Mouse (Mus musculus): Measurements from ENCODE around the gene Aagab. TPM values are rescaled to one million over a fixed set of nuclear protein-coding genes. Genes with fewer than 3 reads are reported as not detected.

Aagab gene
- 10 to 100 TPM; 41.2 to 50.7 (median 46.4) TPM for total RNA-seq (2022)

GRCm38 (mm10) chr9:63602043-63602939, at the start of gene Aagab, which contains the start of gene Iqch:
TSS of gene Aagab (plus strand) at chr9:63602660.
TSS of gene Iqch (minus strand) at chr9:63602493.
- peak; percentile 89 to 96 for DNase-seq (ENCODE audit: low spot score in 2 of 2)

GRCm38 (mm10) chr9:63553628-63554027, 48.8 kb upstream of the Aagab start:
- DNase-seq (ENCODE audit: low spot score in 2 of 2) = peak in 1 of 2 experiments; percentile 35

- no peak for DNase-seq (ENCODE audit: low spot score in 2 of 2)
Observed at GRCm38 (mm10) chr9:63555460-63555990, 46.9 kb upstream of the Aagab start.

- no peak for DNase-seq (ENCODE audit: low spot score in 2 of 2)
Observed at GRCm38 (mm10) chr9:63556316-63556715, 46.1 kb upstream of the Aagab start.

GRCm38 (mm10) chr9:63556933-63557332, 45.5 kb upstream of the Aagab start:
- no peak for DNase-seq (ENCODE audit: low spot score in 2 of 2)

- no peak for DNase-seq (ENCODE audit: low spot score in 2 of 2)
Observed at GRCm38 (mm10) chr9:63561931-63562330, 40.5 kb upstream of the Aagab start.

- DNase-seq (ENCODE audit: low spot score in 2 of 2) = no peak
Observed at GRCm38 (mm10) chr9:63563436-63563835, 39.0 kb upstream of the Aagab start.

- no peak for DNase-seq (ENCODE audit: low spot score in 2 of 2)
Observed at GRCm38 (mm10) chr9:63568314-63568713, 34.1 kb upstream of the Aagab start.

- DNase-seq (ENCODE audit: low spot score in 2 of 2) = no peak
Observed at GRCm38 (mm10) chr9:63568808-63569207, 33.7 kb upstream of the Aagab start.

GRCm38 (mm10) chr9:63571895-63572294, 30.6 kb upstream of the Aagab start:
- no peak for DNase-seq (ENCODE audit: low spot score in 2 of 2)

- DNase-seq (ENCODE audit: low spot score in 2 of 2) = no peak
Observed at GRCm38 (mm10) chr9:63572874-63573273, 29.6 kb upstream of the Aagab start.

GRCm38 (mm10) chr9:63577469-63577868, 25.0 kb upstream of the Aagab start:
- no peak for DNase-seq (ENCODE audit: low spot score in 2 of 2)

GRCm38 (mm10) chr9:63579644-63580043, 22.8 kb upstream of the Aagab start:
- no peak for DNase-seq (ENCODE audit: low spot score in 2 of 2)

GRCm38 (mm10) chr9:63580046-63580445, 22.4 kb upstream of the Aagab start:
- no peak for DNase-seq (ENCODE audit: low spot score in 2 of 2)

- peak in 1 of 2 experiments; percentile 32 for DNase-seq (ENCODE audit: low spot score in 2 of 2)
Observed at GRCm38 (mm10) chr9:63581778-63582177, 20.7 kb upstream of the Aagab start.

- no peak for DNase-seq (ENCODE audit: low spot score in 2 of 2)
Observed at GRCm38 (mm10) chr9:63585251-63585650, 17.2 kb upstream of the Aagab start.

GRCm38 (mm10) chr9:63589209-63589608, 13.3 kb upstream of the Aagab start:
- DNase-seq (ENCODE audit: low spot score in 2 of 2) = no peak

GRCm38 (mm10) chr9:63590592-63590991, 11.9 kb upstream of the Aagab start:
- no peak for DNase-seq (ENCODE audit: low spot score in 2 of 2)

- DNase-seq (ENCODE audit: low spot score in 2 of 2) = no peak
Observed at GRCm38 (mm10) chr9:63591661-63592256, 10.7 kb upstream of the Aagab start.

- no peak for DNase-seq (ENCODE audit: low spot score in 2 of 2)
Observed at GRCm38 (mm10) chr9:63595032-63595431, 7.4 kb upstream of the Aagab start.

- DNase-seq (ENCODE audit: low spot score in 2 of 2) = no peak
Observed at GRCm38 (mm10) chr9:63595652-63596051, 6.8 kb upstream of the Aagab start.

GRCm38 (mm10) chr9:63596660-63597059, 5.8 kb upstream of the Aagab start:
- DNase-seq (ENCODE audit: low spot score in 2 of 2) = no peak
